Mouse (Mus musculus): ENCODE measurements at regions not wholly inside any gene's neighbourhood (a gene's known extent, or its start where the extent isn't known, plus 50 kb on each side); places are given as distances from the start of the nearest gene placed in this dataset.

GRCm38 (mm10) chr15:64515179-64515578, 302.3 kb upstream of the Gm21798 start:
- intact Hi-C loops (cut with DNase I) = no loop called here

GRCm38 (mm10) chr15:64519207-64519628, 298.3 kb upstream of the Gm21798 start:
- no peak for DNase-seq
- intact Hi-C loops (cut with DNase I) = no loop called here

More at GRCm38 (mm10) chr15:64515179-64515578, 302.3 kb upstream of the Gm21798 start:
- no peak for DNase-seq

- intact Hi-C loops (cut with DNase I) = no loop called here
- no peak for DNase-seq
These were observed 296.9 kb upstream of the Gm21798 start for GRCm38 (mm10) chr15:64520568-64520967.

GRCm38 (mm10) chr15:64532260-64533120, 285.0 kb upstream of the Gm21798 start:
- intact Hi-C loops (cut with DNase I) = no loop called here
- no peak for DNase-seq

- peak; percentile 27 to 40 for DNase-seq
- intact Hi-C loops (cut with DNase I) = no loop called here
These were observed 284.2 kb upstream of the Gm21798 start for GRCm38 (mm10) chr15:64533169-64533795.

GRCm38 (mm10) chr15:64534166-64534565, 283.3 kb upstream of the Gm21798 start:
- intact Hi-C loops (cut with DNase I) = no loop called here
- no peak for DNase-seq

GRCm38 (mm10) chr15:64535160-64535559, 282.3 kb upstream of the Gm21798 start:
- intact Hi-C loops (cut with DNase I) = no loop called here
- DNase-seq = peak in 1 of 2 experiments; percentile 35

GRCm38 (mm10) chr15:64541395-64541794, 276.1 kb upstream of the Gm21798 start:
- intact Hi-C loops (cut with DNase I) = no loop called here
- DNase-seq = no peak

GRCm38 (mm10) chr15:64542250-64542901, 275.1 kb upstream of the Gm21798 start:
- intact Hi-C loops (cut with DNase I) = no loop called here
- DNase-seq = peak; percentile 23 to 28

GRCm38 (mm10) chr15:64542908-64543307, 274.6 kb upstream of the Gm21798 start:
- intact Hi-C loops (cut with DNase I) = no loop called here

GRCm38 (mm10) chr15:64546035-64546434, 271.5 kb upstream of the Gm21798 start:
- intact Hi-C loops (cut with DNase I) = no loop called here
- DNase-seq = no peak

More at GRCm38 (mm10) chr15:64542908-64543307, 274.6 kb upstream of the Gm21798 start:
- DNase-seq = no peak

GRCm38 (mm10) chr15:64557540-64557939, 260.0 kb upstream of the Gm21798 start:
- intact Hi-C loops (cut with DNase I) = no loop called here
- no peak for DNase-seq

GRCm38 (mm10) chr15:64558220-64558619, 259.3 kb upstream of the Gm21798 start:
- no peak for DNase-seq
- intact Hi-C loops (cut with DNase I) = no loop called here

GRCm38 (mm10) chr15:64562431-64563111, 254.9 kb upstream of the Gm21798 start:
- intact Hi-C loops (cut with DNase I) = no loop called here
- no peak for DNase-seq

- no peak for DNase-seq
- intact Hi-C loops (cut with DNase I) = no loop called here
These were observed 252.8 kb upstream of the Gm21798 start for GRCm38 (mm10) chr15:64564703-64565102.

GRCm38 (mm10) chr15:64576891-64577535, 240.5 kb upstream of the Gm21798 start:
- intact Hi-C loops (cut with DNase I) = no loop called here
- DNase-seq = no peak

GRCm38 (mm10) chr15:64578991-64579390, 238.5 kb upstream of the Gm21798 start:
- intact Hi-C loops (cut with DNase I) = no loop called here
- DNase-seq = no peak

- no peak for DNase-seq
- intact Hi-C loops (cut with DNase I) = no loop called here
These were observed 237.0 kb upstream of the Gm21798 start for GRCm38 (mm10) chr15:64580481-64580880.

- intact Hi-C loops (cut with DNase I) = no loop called here
- no peak for DNase-seq
These were observed 236.4 kb upstream of the Gm21798 start for GRCm38 (mm10) chr15:64581046-64581445.

GRCm38 (mm10) chr15:64584129-64584528, 233.4 kb upstream of the Gm21798 start:
- intact Hi-C loops (cut with DNase I) = no loop called here
- DNase-seq = no peak

Data from gastrocnemius, postnatal 36 days (tissue).